Mouse (Mus musculus): ENCODE measurements around the gene Sypl2. TPM values are rescaled to one million over a fixed set of nuclear protein-coding genes. Genes with fewer than 3 reads are reported as not detected.
A peak's percentile ranks its signal among the peaks of the same experiment; 100 is the strongest.
"Not testable (repeated sequence)": the region's sequence is repeated elsewhere in the genome, so short reads cannot be mapped to it uniquely, and the experiment has no call there.

Gene Sypl2
- 1 to 10 TPM; 2.9 to 3.6 TPM for total RNA-seq (2021)

GRCm38 (mm10) chr3:108226558-108227350, at the start of gene Sypl2:
Gene Sypl2, minus strand, starts transcription at chr3:108226648.
- no peak for DNase-seq (ENCODE audit: extremely low spot score in 1 of 2, low spot score in 1 of 2)

- DNase-seq (ENCODE audit: extremely low spot score in 1 of 2, low spot score in 1 of 2), result no peak
These were observed 32.9 kb upstream of the Sypl2 start for GRCm38 (mm10) chr3:108259319-108259718.

GRCm38 (mm10) chr3:108257831-108258500, 31.5 kb upstream of the Sypl2 start:
- DNase-seq (ENCODE audit: extremely low spot score in 1 of 2, low spot score in 1 of 2), result no peak

- DNase-seq (ENCODE audit: extremely low spot score in 1 of 2, low spot score in 1 of 2), result peak; percentile 80 to 86
These were observed 30.5 kb upstream of the Sypl2 start, which contains the start of gene Psma5 for GRCm38 (mm10) chr3:108256719-108257637. Gene Psma5, plus strand, starts transcription at chr3:108256926.

- DNase-seq (ENCODE audit: extremely low spot score in 1 of 2, low spot score in 1 of 2), result no peak
These were observed 20.4 kb upstream of the Sypl2 start for GRCm38 (mm10) chr3:108246857-108247256.

- DNase-seq (ENCODE audit: extremely low spot score in 1 of 2, low spot score in 1 of 2), result no peak
These were observed 14.9 kb upstream of the Sypl2 start for GRCm38 (mm10) chr3:108241243-108241839.

- DNase-seq (ENCODE audit: extremely low spot score in 1 of 2, low spot score in 1 of 2), result not testable (repeated sequence)
These were observed 11.1 kb upstream of the Sypl2 start for GRCm38 (mm10) chr3:108237474-108238102.

- no peak for DNase-seq (ENCODE audit: extremely low spot score in 1 of 2, low spot score in 1 of 2)
These were observed 5.2 kb upstream of the Sypl2 start for GRCm38 (mm10) chr3:108231646-108232045.

GRCm38 (mm10) chr3:108227521-108227920, 1.1 kb upstream of the Sypl2 start:
- DNase-seq (ENCODE audit: extremely low spot score in 1 of 2, low spot score in 1 of 2), result no peak

- no peak for DNase-seq (ENCODE audit: extremely low spot score in 1 of 2, low spot score in 1 of 2)
These were observed 514 bp downstream of the Sypl2 start for GRCm38 (mm10) chr3:108225711-108226557.

- DNase-seq (ENCODE audit: extremely low spot score in 1 of 2, low spot score in 1 of 2), result no peak
These were observed 5.8 kb downstream of the Sypl2 start for GRCm38 (mm10) chr3:108220661-108221060.

GRCm38 (mm10) chr3:108214734-108215133, 11.7 kb downstream of the Sypl2 start:
- no peak for DNase-seq (ENCODE audit: extremely low spot score in 1 of 2, low spot score in 1 of 2)

GRCm38 (mm10) chr3:108212406-108212805, 14.0 kb downstream of the Sypl2 start:
- DNase-seq (ENCODE audit: extremely low spot score in 1 of 2, low spot score in 1 of 2), result no peak

GRCm38 (mm10) chr3:108211845-108212244, 14.6 kb downstream of the Sypl2 start:
- no peak for DNase-seq (ENCODE audit: extremely low spot score in 1 of 2, low spot score in 1 of 2)

- no peak for DNase-seq (ENCODE audit: extremely low spot score in 1 of 2, low spot score in 1 of 2)
These were observed 15.7 kb downstream of the Sypl2 start, which contains the start of gene Atxn7l2 for GRCm38 (mm10) chr3:108210771-108211139. Gene Atxn7l2, minus strand, starts transcription at chr3:108210934.

GRCm38 (mm10) chr3:108209946-108210770, 16.3 kb downstream of the Sypl2 start:
- DNase-seq (ENCODE audit: extremely low spot score in 1 of 2, low spot score in 1 of 2), result peak; percentile 86 to 88

GRCm38 (mm10) chr3:108209536-108209935, 16.9 kb downstream of the Sypl2 start:
- DNase-seq (ENCODE audit: extremely low spot score in 1 of 2, low spot score in 1 of 2), result no peak

- DNase-seq (ENCODE audit: extremely low spot score in 1 of 2, low spot score in 1 of 2), result no peak
These were observed 17.4 kb downstream of the Sypl2 start for GRCm38 (mm10) chr3:108209001-108209400.

Data from layer of hippocampus, postnatal 25 days (tissue).